Mouse (Mus musculus) testis, postnatal 10 days (tissue): Measurements from ENCODE around the gene Nebl.

ENCODE experiments used
- DNase-seq: peaks from one replicate; pipeline ENCODE4 v3.0.0; 2021; ENCODE audit warnings: low spot score

Nebl gene

GRCm38 (mm10) chr2:17730957-17731830 lies at the start of gene Nebl:
Gene Nebl, minus strand, starts transcription at chr2:17731464.
- DNase-seq, result peak; percentile 37

DNA sequence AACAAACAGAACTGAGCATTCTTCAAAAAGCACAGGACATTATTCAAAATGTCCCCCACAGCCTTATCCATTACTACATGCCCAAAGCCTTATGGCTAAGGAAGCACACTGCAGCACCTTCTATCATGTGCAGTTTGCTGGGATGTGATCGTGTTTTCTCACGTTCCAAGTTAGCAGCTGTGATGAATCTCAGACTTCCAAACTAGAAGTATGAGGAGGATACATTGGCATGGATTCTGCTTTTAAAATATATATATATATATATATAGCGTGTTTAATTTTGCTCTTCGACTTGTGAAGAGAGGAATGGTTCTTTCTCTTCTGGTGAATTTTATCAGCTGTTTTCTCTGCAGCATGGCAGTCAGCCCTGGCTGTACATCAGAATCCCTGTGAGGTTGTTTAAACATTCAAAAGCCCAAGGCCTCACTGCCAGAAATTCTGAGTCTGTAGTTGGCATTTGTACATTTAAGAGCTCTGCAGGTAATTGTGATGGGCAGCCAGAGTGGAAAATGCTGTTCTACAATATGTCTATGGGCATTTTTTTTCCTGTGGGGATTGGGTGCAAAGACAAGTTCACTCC lies 39.1 kb upstream of the Nebl start:
- DNase-seq, result no peak

GRCm38 (mm10) chr2:17769242-17769755 lies 38.0 kb upstream of the Nebl start:
- DNase-seq, result no peak

DNA sequence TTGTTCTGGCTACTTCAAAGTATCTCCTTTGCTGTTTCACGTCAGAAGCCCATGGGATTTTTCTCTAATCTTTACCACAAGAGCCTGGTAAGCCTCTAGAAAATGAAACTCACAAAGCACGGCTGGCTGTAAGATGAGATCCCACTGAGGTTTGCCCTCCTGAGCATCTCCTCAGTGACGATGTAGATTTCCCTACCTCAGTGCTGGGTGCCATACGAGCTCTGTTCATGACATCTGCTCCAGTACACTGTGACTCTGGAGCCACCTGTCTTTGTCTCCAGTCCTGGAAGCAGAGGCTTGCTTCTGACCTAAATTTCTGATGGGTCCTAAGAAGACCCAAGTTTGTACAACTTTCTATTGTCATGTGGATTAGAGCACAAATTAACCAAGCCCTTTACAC lies 25.0 kb upstream of the Nebl start:
- DNase-seq, result no peak

- DNase-seq, result no peak
Measured at GRCm38 (mm10) chr2:17742051-17742763, 10.9 kb upstream of the Nebl start.

- no peak for DNase-seq
Measured at GRCm38 (mm10) chr2:17741555-17741954, 10.3 kb upstream of the Nebl start.

GRCm38 (mm10) chr2:17740454-17740853 lies 9.2 kb upstream of the Nebl start:
- no peak for DNase-seq

GRCm38 (mm10) chr2:17732210-17732609 lies 946 bp upstream of the Nebl start:
- no peak for DNase-seq

GRCm38 (mm10) chr2:17731831-17732200 lies 552 bp upstream of the Nebl start:
- no peak for DNase-seq

DNA sequence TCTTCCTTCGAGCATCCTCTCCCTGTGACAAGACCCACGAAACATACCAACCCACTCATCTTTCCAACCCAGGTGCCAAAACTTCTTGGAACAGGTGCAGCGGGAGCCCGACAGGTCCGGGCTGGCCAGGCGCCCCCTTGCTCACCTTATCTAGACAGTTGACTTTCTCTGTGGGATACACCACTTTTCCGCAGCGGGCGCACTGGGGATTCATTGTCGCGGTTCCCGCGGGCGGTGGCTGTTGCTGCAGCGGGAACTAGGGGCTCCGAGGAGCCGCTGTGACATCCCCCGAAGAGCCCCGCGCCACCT lies 662 bp downstream of the Nebl start:
- DNase-seq, result peak; percentile 46

DNA sequence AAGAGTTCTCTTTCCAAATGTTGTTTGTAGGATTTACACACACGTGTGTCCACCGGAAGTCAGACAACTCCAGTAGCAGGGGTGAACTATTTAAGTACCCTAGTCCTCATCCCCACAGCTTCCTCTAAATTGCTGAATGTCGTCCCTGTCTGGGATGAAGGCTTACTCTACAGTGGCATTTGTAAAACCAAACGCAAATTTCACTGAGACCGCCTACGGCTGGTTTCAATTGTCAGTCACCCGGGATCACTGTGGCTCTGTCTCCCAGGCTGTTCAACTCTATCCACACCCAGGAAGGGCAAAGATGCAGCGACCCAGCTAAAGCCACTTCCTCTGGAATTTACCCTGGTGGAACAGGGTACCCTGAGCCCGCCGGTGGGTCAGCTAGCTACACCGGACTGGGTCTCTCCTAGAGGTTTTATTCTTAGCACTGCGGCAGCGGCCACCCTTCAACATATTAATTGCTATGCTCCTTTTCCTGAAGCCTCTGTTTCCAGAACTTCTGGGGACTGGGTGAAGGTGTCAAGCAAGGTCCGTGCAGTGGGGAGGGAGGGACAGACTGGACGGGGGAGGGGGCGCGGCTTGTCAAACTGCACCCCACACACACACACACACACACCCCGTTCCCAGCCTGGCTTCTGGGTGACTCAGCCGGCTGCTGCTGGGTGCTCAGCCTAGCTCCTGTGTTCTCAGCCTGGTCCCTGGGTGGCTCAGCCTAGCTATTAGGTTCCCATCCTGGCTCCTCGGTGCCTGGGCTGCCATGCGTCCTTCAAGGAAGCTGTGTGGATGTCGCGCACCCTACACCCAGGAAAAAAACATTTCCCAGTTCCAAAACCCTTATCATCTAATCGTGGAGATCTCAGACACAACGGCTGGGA lies 1.3 kb downstream of the Nebl start:
- peak; percentile 43 for DNase-seq

DNA sequence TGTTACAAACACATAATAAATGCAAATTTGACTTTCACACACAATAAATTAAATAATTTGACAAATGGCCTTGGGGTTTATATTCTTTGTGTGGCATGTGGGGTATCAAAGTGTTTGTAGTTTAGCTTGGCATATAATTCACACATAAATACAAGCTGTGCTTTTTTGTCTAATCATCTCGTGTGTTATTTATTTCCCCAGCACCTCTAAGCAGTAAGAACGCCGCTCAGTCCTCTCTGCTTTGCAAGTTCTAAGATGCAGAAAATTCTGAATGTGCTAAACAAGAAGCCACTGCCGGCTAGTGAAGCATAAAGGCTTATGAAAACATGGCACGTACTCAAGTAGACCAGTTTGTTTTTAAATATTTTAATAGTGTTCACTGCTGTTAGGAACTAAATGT lies 6.9 kb downstream of the Nebl start:
- DNase-seq, result no peak

DNA sequence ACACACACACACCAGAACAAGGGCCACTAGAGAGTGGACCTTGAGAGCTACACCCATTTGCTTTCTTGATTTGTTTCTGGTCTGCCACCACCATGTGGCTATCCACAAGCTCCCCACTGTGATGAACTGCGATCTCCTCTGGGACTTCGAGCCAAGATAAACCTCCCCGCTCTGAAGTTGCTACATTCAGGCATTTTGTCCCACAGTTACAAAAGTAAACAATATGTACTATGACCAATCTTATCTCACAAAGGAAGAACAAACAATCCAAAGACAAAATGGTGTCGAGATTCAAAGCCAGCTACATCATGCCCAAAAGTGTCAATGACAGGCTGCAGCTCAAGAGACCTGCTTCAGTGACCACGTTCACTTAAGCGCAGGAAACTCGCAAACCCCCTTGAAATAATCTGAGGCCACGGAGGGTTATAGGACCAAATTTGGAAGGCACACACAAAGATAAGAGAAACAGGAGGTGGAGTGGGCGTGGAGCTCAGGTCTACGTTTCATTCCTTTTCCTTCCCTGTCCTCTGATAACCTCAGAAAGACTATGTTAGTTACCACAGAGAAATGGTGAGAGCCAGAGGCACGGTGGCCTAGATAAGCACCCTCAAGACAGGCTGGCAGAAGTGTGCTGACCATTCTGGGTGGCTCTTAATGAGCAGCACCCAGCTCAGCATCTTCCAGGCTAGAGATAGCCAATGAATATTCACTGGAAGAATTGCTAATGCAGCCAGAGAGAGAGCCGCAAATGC lies 7.8 kb downstream of the Nebl start:
- DNase-seq, result no peak

GRCm38 (mm10) chr2:17721177-17721715 lies 10.0 kb downstream of the Nebl start:
- no peak for DNase-seq

DNA sequence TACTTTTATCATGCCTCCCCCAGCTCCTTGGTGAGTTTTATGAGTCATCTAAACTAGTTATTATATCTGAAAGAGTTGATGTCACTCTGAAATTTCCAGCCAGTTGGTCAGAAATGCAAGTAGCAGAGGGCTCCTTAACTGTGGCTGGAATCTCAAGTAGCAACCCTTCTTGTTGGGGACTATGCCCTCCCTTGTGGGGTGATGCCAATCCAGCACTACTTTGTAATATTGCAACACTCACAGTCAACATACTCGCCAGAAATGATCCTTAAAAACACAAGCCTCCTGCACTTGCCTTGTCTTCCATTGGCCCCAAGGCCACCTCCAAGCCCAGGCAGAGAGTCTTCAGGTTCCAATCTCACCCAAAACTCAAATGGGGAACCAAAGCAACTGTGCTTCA lies 13.0 kb downstream of the Nebl start:
- no peak for DNase-seq

DNA sequence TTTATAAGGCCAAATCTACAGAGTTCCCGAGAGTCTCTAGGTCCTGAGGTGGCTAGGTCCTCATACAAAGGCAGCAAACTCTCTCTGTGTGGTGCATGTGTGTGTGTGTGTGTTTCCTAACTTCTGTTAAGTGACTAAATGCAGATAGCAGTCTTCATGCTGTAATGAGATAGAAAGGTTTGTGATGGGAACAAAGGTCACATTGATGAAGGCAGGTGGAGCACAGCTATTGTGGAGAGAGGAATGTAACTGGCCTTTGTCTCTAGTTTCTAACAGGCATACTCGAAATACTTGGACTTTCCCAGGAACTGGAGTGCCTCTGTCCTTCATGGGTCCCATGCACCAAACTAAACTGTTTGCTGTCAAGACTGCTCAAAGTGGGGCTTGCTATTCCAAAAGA lies 14.1 kb downstream of the Nebl start:
- DNase-seq, result no peak

DNA sequence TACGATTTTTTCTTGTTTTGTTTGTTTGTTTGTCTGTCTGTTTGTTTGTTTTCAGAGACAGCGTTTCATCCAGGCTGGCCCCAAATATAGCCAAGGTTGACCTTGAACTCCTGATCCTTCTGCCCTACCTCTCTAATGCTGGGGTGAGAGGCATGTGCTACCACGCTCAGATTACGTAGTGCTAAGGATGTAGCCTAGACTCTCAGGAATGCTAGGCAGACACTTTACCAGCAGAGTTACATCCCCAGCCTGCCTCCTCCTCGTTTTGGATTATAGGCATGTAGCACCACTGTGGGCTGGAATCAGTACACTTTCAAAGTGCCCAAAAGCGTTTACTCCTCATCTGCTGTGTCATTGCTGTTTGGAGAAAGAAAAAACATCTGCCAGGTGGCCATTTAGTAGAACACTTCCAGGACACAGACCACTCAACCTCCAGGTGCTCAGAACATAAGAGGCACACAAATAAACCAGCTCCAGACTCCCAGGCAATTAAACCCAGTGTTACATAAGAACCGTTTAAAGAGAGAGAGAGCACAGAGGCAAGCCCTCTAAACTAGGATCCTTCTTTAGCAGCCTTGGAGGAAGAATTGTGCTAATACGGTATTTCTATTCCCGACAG lies 16.0 kb downstream of the Nebl start:
- no peak for DNase-seq

DNA sequence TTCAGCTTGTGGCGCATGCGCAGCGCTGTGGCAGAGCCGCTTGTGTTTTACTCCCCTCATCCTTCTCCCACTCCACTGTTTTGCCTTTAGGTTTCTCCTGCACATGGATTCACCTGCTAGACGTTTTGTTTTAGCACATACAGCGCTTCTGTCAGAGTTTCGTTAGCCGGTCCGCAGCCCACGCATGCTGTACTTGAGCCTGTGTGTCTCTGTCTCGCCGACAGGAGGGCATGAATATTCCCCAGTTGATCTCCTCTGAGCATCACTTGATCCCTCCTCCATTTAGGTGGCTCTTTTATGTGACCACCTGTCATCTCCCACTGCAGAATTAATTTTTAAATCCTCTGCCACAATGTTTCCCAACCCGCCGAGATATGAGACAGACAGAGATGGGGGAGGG lies 16.6 kb downstream of the Nebl start:
- DNase-seq, result no peak

DNA sequence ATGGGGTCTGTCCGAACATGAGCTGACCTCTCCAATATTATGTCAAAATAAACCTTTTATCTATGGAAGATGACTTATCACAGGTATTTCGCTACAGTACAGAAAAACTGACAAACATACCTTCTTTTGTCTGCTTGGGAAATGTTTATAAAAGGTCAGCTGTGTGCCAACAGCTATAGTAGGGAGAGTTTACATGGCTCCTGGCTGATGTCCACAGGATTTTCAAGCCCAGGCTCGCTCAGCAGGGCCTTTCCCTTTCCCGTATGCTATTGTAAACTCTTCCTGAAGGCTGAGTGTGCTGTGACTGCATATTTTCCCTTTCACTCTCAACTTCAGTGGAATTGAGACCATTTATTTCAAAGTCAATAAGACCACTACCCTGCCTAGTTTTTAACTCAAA lies 17.1 kb downstream of the Nebl start:
- DNase-seq, result no peak

- no peak for DNase-seq
Measured at GRCm38 (mm10) chr2:17711216-17711615, 20.0 kb downstream of the Nebl start.

DNA sequence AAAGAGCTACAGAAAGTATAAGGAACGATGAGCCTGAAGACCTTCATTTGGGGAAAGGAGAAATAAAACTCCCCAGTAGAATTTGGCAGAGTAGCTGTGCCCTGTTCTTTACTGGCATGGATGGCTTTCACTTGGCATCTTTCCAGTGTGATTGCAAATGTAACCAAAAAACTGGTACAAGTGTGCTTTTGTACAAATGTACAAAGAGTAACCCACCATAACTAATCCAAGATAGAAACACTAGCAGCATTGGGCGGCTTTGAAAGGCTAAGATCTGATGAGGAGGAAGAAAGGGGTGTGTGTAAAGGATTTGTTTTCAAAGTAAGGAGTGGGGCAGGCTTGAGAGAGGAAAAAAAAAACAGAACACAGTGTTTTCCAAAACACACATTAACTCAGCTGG lies 21.2 kb downstream of the Nebl start:
- DNase-seq, result no peak
